Mouse (Mus musculus): ENCODE measurements around the gene Acta2.

DNA sequence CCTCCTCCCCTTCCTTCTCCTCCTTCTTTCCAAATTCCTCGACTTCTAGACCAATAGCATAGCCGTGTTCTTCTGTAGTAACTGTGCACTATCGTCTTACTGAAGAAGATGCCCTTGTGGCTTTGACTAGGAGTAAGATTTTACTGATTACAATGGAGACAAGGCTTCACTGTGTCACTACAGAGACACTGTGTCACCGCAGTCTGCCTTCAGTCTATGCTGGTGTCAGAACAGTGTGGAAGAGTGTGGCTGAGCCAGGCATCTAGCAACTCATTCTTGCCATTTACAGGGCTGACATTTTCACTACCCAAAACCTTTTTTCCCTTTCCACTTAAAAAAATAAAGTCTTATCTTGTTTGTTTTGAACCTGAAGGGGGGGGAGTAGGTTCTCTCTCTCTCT, 43.8 kb upstream of the Acta2 start:
- TF ChIP-seq CTCF (conservative IDR thresholded peaks at IDR 0.05; ENCODE audit: low read length) (no peak), NANOG (IDR thresholded peaks at IDR 0.05; ENCODE audit: borderline replicate concordance, low read length) (no peak), POU5F1 (IDR thresholded peaks at IDR 0.05; ENCODE audit: borderline replicate concordance, low read length) (no peak)
